Mouse (Mus musculus) left cerebral cortex, postnatal 10 days (tissue): ENCODE data around the gene Tnnt3. TPM values are rescaled to one million over a fixed set of nuclear protein-coding genes. Genes with fewer than 3 reads are reported as not detected.

ENCODE experiments used
- DNase-seq, 2 experiments: peaks; one replicate each; pipeline ENCODE4 v3.0.0; 2021 to 2022; ENCODE audit warnings: low spot score in 2 of 2, mixed read lengths in 1 of 2; ENCODE audit errors: extremely low spot score in 1 of 2
- intact Hi-C: fragments of 180-260 bp; cut with DNase I; formaldehyde crosslinking; loops from one replicate; pipeline ENCODE4 v1.15.1; 2025
- total RNA-seq, 2 experiments: library from RNA; stranded (reverse); gene quantifications; 2 replicates each; pipeline ENCODE4 v1.2.3; 2021

Tnnt3 gene
- not detected for total RNA-seq

GRCm38 (mm10) chr7:142498575-142498974, at the start of gene Tnnt3:
Tnnt3 (plus strand) TSS chr7:142498836.
- intact Hi-C loops, result loop anchor here (5.0 kb wide), 1 partner anchor 56 kb away; the partner anchor contains the start of gene Tnni2
- no peak for DNase-seq

DNA sequence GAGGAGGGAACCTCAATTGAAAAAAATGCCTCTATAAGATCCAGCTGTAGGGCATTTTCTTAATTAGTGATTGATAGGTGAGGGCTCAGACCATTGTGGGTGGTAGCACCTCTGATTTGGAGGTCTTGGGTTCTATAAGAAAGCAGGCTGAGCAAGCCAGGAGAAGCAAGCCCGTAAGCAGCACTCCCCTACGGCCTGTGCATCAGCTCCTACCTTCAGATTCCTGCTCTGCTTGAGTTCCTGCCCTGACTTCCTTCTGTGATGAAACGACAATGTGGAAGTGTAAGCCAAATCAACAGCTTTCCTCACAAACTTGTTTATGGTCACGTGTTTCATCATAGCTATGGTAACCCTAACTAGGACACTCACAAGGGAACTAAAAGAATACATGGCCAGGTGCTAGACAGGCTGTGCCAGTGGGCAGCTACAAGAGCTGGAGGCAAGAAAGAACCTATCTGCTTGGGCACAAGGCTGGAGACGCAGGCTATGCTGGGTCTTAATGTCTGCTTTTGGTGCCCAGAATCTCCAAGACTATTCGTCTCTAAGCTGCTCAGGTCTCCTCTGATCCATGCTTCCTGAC, 49.5 kb upstream of the Tnnt3 start:
- peak in 1 of 2 experiments; percentile 12 for DNase-seq
- intact Hi-C loops, result no loop called here

DNA sequence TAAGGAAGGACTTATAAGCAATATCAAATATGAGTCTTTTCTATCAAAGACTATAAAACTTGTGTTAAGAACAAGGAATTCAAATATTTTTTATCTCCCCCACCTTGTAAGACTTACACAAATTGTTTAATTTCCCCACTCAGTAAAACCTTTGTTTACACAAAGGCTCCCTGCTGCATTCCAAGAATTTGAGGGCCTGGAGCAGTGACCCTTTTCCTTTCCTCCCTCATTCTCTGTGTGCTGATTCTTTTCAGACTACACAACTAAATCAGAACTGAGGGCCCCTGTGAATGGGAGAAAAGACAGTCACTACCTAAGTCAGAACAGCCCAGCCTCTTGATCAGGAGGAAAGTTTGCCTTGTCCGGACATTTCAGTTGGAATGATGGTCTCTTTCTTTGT, 43.9 kb upstream of the Tnnt3 start:
- intact Hi-C loops, result no loop called here
- DNase-seq, result peak in 1 of 2 experiments; percentile 8

GRCm38 (mm10) chr7:142455251-142455650, 43.4 kb upstream of the Tnnt3 start:
- peak in 1 of 2 experiments; percentile 13 for DNase-seq
- intact Hi-C loops, result no loop called here

GRCm38 (mm10) chr7:142456806-142457205, 41.8 kb upstream of the Tnnt3 start:
- intact Hi-C loops, result no loop called here
- DNase-seq, result peak in 1 of 2 experiments; percentile 15

DNA sequence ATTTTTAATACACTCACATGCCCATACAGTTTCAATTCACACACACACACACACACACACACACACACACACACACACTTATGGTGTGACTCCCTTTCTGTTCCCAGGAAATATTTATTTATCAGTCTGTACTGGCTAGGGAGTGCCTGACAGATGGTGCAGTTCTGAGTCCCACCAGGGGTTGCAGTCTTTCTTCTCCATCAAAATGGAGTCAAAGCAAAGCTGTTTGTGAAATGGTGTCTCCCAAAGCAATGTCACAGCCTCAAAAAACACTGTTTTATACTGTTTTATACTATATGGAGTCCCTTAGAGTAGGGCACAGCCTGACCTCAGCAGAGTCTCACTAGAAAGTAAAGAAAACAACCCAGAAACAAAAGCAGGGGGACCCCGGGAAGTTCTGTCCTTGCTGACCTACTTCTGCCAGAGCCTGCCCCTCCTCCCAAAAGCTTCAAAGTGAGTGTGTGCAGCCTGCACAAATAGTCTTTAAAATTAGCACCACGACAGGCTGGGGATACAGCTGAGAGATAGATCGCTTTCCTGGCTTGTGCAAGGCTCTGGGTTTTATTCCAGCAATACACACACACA, 41.3 kb upstream of the Tnnt3 start:
- peak; percentile 54 to 65 for DNase-seq
- intact Hi-C loops, result no loop called here

DNA sequence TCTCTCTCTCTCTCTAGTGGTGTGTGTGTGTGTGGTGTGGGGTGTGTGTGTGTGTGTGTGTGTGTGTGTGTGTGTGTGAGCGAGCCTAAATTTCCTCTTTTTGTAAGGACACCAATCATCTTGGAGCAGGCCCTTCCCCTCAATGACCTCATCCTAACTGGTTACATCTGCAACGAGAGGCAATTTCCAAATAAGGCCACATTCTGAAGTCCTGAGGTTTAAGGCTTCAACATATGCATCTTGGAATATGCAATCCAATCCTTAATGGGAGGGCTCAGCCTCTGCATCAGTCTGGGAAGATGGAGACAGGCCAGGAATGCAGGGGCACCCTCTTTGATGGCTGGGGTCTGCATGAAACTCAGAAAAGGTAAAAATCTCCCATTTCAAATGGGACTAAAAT, 40.6 kb upstream of the Tnnt3 start:
- intact Hi-C loops, result no loop called here
- DNase-seq, result peak in 1 of 2 experiments; percentile 22

DNA sequence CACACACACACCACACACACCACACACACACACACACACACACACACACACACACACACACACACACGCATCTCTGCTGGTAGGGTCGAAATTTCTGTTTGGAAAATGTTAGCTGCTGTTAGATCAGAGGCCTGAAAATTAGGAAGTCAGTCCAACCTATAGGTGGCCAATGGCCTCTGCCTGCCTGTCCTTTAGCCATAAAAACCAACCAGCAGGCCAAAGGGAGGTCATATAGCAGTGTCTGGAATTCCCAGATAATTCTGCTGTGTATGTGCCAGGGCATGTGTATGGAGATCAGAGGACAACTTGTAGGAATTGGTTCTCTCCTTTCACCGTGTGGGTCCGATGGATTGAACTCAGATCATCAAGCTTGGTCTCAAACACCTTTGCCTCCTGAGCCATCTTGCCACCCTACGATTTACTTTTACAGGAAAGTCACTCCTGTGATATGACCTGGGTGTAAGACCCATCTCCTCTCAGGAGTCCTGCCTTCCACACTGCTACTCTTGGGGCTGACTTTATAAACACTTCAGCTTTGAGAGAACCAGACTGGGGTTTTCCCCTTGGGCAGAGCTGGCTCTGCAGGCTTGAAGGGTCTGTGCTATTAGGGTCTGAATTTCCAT, 39.8 kb upstream of the Tnnt3 start:
- intact Hi-C loops, result no loop called here
- no peak for DNase-seq

GRCm38 (mm10) chr7:142459299-142459691, 39.3 kb upstream of the Tnnt3 start:
- peak in 1 of 2 experiments; percentile 9 for DNase-seq
- intact Hi-C loops, result no loop called here

DNA sequence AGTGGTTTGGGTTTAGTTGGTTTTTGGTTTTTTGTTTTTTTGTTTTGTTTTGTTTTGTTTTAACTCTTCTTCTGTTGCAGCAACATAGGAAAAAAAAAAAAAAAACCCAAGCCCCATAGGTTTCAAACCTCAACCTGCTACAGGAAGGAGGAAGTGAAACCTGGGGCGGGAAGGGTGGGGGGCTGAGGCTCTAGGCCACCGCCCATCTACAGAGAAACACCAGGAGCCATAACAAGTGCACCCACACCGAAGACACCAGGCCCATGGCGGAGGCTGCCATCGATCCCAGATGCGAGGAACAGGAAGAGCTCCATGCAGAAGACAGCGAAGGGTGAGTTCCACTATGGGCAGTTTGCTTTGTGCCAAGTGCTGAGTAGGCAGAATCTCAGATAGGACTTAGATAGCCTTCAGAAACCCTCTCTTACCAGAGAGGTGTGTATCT, 38.0 kb upstream of the Tnnt3 start, which contains the start of gene Lsp1:
Gene Lsp1 (plus strand): TSS at position 174 of the 442 bp plus-strand sequence.
- intact Hi-C loops, result no loop called here
- DNase-seq, result peak in 1 of 2 experiments; percentile 13

DNA sequence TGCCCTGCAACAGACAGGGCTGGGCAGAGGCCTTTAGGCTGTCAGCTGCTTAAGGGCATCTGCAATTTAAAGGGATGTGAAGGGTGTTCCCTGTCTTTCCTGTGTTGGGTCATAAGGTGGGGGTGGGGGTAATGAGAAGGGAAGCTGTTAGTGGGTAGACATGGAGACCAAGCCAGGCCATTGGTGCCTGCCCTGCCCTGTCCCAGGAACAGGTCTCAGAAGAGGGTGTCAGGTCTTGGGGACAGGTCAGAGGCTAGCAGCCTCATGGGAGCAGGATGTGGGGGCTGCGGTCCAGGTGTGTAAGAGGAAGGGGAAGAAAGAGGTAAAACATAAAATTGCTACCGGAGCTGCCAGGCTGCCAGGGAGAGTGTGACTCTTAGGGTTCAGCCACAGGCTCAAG, 37.2 kb upstream of the Tnnt3 start:
- peak in 1 of 2 experiments; percentile 11 for DNase-seq
- intact Hi-C loops, result no loop called here

GRCm38 (mm10) chr7:142462190-142462589, 36.4 kb upstream of the Tnnt3 start:
- intact Hi-C loops, result no loop called here

DNA sequence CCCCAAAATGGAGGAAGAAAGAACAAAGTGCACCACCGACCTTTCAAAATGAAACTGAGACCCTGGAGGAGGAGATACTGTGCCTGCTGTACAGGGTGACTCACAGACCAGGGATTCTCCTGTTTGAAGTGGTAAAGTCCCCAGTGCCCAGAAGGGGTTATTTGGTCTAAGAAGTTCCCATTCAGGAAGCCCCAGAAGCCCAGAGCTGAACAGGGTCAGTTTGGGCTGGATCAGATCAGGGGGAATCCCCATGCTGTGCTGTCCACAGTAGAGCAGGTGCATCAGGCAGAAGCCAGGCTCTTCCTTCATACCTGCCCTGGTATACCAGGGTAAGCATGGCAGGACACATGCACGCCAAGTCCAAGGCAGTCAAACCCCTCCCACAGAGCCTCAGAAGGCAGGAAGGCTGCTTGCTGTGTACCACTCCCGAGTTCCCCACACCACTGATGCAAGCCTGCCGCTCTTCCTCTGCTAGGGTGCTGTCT, 36.0 kb upstream of the Tnnt3 start:
- peak in 1 of 2 experiments; percentile 11 for DNase-seq
- intact Hi-C loops, result no loop called here

More at GRCm38 (mm10) chr7:142462190-142462589, 36.4 kb upstream of the Tnnt3 start:
- peak in 1 of 2 experiments; percentile 14 for DNase-seq

DNA sequence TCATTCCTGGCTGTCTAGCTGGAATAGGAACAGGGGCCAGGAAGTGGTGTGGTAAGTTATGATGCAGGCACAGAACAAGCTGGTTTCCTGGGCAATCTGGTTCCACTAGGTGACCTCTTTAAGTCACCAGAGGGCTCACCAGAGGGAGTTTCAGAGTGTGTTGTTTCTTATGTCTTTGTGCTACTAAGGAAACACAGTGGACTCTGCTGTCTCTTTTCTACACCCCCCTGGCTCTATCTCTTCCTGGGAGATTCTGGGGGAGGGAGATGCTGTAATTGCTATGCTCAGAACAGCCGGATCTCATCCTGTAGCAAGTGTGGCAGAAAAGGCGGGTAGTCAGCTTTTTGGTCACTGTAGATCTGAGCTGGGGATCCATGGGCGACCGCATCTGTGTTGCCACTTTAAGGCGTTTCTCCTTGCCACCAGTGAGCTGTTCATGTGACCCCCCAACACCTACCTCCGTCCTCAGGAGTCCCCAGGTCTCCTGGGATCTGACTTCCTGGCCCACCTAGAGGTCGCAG, 28.4 kb upstream of the Tnnt3 start:
- no peak for DNase-seq
- intact Hi-C loops, result no loop called here

GRCm38 (mm10) chr7:142470808-142471413, 27.7 kb upstream of the Tnnt3 start:
- intact Hi-C loops, result no loop called here
- no peak for DNase-seq

- intact Hi-C loops, result no loop called here
- DNase-seq, result no peak
These were observed 27.2 kb upstream of the Tnnt3 start for GRCm38 (mm10) chr7:142471414-142471861.

- DNase-seq, result peak in 1 of 2 experiments; percentile 33
- intact Hi-C loops, result no loop called here
These were observed 26.6 kb upstream of the Tnnt3 start for GRCm38 (mm10) chr7:142471884-142472570.

DNA sequence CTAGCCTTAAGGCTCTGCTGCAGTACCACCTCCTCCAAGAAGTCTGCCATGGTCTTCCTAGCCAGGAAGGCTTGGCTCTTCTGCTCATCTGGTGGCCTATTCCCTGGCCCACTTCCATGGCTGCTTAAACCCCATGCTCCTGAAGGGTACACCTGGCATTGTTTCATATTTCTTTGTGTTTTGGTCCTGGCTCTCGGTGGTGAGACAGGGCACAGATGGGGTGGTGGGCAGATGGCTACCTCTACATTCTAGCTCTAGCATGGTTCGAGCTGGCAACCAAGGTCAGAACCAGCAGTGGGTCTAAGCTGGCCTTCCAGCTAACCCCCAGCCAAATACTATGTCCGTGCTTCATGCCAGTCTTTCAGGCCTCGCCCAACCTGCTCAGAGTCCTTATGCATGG, 25.7 kb upstream of the Tnnt3 start:
- intact Hi-C loops, result no loop called here
- DNase-seq, result peak in 1 of 2 experiments; percentile 13

GRCm38 (mm10) chr7:142473476-142473875, 25.2 kb upstream of the Tnnt3 start:
- peak in 1 of 2 experiments; percentile 13 for DNase-seq
- intact Hi-C loops, result no loop called here
